Mouse (Mus musculus) forebrain, embryonic 15.5 days (tissue): ENCODE data around the gene Chd6. TPM values are rescaled to one million over a fixed set of nuclear protein-coding genes. Genes with fewer than 3 reads are reported as not detected.

Experiments used
- ATAC-seq: fragments of 200-750 bp; cut with Nextera tagmentation; replicated peaks from 2 replicates; pipeline ENCODE4 v1.8.0; 2017; ENCODE audit warnings: mild to moderate bottlenecking, moderate TSS enrichment, moderate library complexity
- H3K27ac ChIP-seq: fragments of 300-500 bp; sonication (generic); replicated peaks from 2 replicates; pipeline ENCODE4 v1.5.1; 2015; ENCODE audit warnings: mild to moderate bottlenecking, inconsistent platforms
- H3K27me3 ChIP-seq: fragments of 300-500 bp; sonication (generic); 2 replicates; pipeline ENCODE4 v1.6.1; 2015; ENCODE audit warnings: inconsistent platforms
- H3K36me3 ChIP-seq: fragments of 300-500 bp; sonication (generic); 2 replicates; pipeline ENCODE4 v1.6.1; 2015; ENCODE audit warnings: mild to moderate bottlenecking, inconsistent platforms
- H3K4me1 ChIP-seq: fragments of 300-500 bp; sonication (generic); 2 replicates; pipeline ENCODE4 v1.6.1; 2015; ENCODE audit warnings: inconsistent platforms
- H3K4me2 ChIP-seq: fragments of 300-500 bp; sonication (generic); replicated peaks from 2 replicates; pipeline ENCODE4 v1.6.1; 2015; ENCODE audit warnings: mild to moderate bottlenecking, inconsistent platforms
- H3K4me3 ChIP-seq: fragments of 300-500 bp; sonication (generic); 2 replicates; pipeline ENCODE4 v1.5.1; 2015; ENCODE audit warnings: mild to moderate bottlenecking, inconsistent platforms
- H3K9ac ChIP-seq: fragments of 300-500 bp; sonication (generic); replicated peaks from 2 replicates; pipeline ENCODE4 v1.6.1; 2015; ENCODE audit warnings: mild to moderate bottlenecking, inconsistent platforms
- H3K9me3 ChIP-seq: fragments of 300-500 bp; sonication (generic); 2 replicates; pipeline ENCODE4 v1.6.1; 2016; ENCODE audit warnings: inconsistent platforms
- WGBS: fragments of 180-500 bp; shearing (Covaris S2); methylation state at CpG from one replicate; pipeline ENCODE4 v1.1.7; 2015; ENCODE audit warnings: mixed read lengths; 5-methylcytosine and 5-hydroxymethylcytosine counted together
- polyA plus RNA-seq: library from polyadenylated mRNA; unstranded; fragments of >200 nt; fragmentation: Nextera tagmentation; extraction: Ambion mirVana; gene quantifications from 2 replicates; pipeline ENCODE4 v1.2.1, GENCODE M21; 2015

The Chd6 gene
- polyA plus RNA-seq, 1 experiment from 2014 or later = 39.5 TPM

DNA sequence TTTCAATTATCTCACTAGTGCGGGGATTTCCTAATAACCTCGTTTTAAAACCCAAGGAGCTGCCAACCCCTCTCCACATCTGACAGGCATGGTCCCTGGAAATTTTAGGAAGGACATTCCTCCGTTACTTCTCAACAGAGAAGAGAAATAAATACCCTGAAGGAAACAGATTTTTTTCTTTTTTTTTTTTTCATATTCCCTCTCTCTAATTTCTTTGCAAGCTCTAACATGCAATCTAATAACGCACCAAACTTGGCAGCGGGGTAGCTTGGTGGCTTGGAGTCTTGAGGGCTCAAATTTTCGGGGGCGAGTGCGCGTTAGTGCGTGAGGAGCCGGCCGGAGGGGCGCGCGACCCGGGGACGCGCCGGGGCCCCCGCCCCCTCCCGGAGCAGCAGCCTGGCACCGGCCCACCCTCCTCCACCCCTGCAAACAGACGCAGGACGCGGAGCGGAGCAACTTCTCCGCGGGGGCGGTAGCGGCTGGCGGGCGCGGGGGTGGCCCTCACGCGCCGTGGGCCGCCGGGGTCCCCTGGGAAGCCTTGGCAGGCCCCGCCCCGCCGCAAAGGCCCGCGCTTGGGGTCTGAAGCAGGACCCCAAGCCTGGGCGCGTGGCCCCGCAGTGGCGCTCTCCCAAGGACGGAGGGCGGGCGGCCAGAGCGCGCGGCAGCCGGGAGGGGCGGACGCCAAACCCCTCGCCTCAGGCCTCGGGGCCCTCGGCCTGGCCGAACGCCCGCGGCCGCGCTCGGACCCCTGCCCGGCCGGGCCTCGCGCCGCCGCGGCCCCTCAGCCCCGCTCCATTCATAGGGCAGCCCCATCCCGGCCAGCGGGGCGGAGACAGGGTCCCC, 569 bp downstream of the Chd6 start:
- H3K9me3 ChIP-seq = no peaks in the 10 kb centered on the region
- peak overlapping the region; percentile 67 for H3K9ac ChIP-seq
- peak overlapping the region; percentile 57 for H3K4me3 ChIP-seq
- peak overlapping the region; percentile 54 for H3K4me2 ChIP-seq
- peak overlapping the region; percentile 95 for H3K27ac ChIP-seq
- H3K36me3 ChIP-seq = no peaks in the 10 kb centered on the region
- H3K4me1 ChIP-seq = peaks cover 35% of the 10 kb centered on the region
- ATAC-seq = peak; percentile 62
- under 1% methylated on average over 74 of the region's 77 CpGs for WGBS
- no peaks in the 10 kb centered on the region for H3K27me3 ChIP-seq

DNA sequence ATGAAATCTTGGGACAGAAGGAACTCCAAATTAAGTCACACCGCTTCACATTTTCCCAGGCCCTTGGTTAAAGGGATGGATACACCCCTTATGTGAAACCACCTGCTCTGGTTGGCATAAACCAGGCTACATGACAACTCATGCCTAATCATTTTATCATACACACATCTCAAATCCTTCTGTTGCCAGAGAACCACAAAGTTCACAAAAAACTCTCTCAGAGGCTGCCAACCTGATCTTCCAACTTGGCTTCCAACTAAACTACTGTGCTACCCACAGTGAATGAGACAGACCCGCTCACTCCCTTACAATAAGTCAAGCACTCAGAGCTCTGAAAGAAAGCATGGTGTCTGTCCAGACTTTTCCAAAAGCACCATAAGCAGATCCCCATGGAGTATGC, 1.6 kb downstream of the Chd6 start:
- no peaks in the 10 kb centered on the region for H3K36me3 ChIP-seq
- peak overlapping the region; percentile 57 for H3K4me3 ChIP-seq
- no peaks in the 10 kb centered on the region for H3K27me3 ChIP-seq
- ATAC-seq = no peak
- peak overlapping the region; percentile 35; the same call in 1 of the 2 replicates for H3K27ac ChIP-seq
- peak overlapping the region; percentile 54 for H3K4me2 ChIP-seq
- no peak overlapping the region for H3K9ac ChIP-seq
- no peaks in the 10 kb centered on the region for H3K9me3 ChIP-seq
- peaks cover 40% of the 10 kb centered on the region for H3K4me1 ChIP-seq
- 59% methylated on average over 2 of the region's 2 CpGs for WGBS

DNA sequence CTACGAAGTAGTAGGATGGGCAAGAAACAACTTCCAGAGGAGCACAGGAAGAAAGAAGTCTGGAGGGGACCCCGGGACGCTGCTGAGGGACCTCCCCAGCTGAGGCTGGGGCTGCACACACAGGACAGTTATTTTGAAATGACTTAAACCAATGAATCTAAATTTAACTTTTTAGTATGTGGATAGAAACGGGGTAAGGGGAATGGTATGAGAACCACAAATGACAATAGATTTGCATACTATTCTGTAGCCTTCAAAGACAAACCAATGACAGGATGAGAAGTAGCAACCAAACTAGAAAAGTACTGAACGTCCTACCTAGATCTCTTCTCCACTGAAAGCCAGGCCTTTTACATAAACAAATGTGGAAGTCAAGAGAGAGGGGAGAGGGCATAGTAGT, 5.1 kb downstream of the Chd6 start:
- H3K27me3 ChIP-seq = no peaks in the 10 kb centered on the region
- ATAC-seq = no peak
- no peak overlapping the region for H3K9ac ChIP-seq
- H3K36me3 ChIP-seq = no peaks in the 10 kb centered on the region
- WGBS = 74% methylated on average over 5 of the region's 5 CpGs
- no peaks in the 10 kb centered on the region for H3K9me3 ChIP-seq
- H3K4me2 ChIP-seq = no peak overlapping the region
- H3K4me3 ChIP-seq = no peak overlapping the region
- H3K27ac ChIP-seq = no peak overlapping the region
- H3K4me1 ChIP-seq = peaks cover 33% of the 10 kb centered on the region

GRCm38 (mm10) chr2:161102102-161102501, 6.8 kb downstream of the Chd6 start:
- no peaks in the 10 kb centered on the region for H3K36me3 ChIP-seq
- peaks cover 24% of the 10 kb centered on the region for H3K4me1 ChIP-seq
- H3K27me3 ChIP-seq = no peaks in the 10 kb centered on the region
- no peaks in the 10 kb centered on the region for H3K9me3 ChIP-seq
- no peak for ATAC-seq
- no peak overlapping the region for H3K9ac ChIP-seq
- H3K27ac ChIP-seq = no peak overlapping the region
- H3K4me3 ChIP-seq = no peak overlapping the region
- H3K4me2 ChIP-seq = no peak overlapping the region
- 63% methylated on average over 3 of the region's 3 CpGs for WGBS

DNA sequence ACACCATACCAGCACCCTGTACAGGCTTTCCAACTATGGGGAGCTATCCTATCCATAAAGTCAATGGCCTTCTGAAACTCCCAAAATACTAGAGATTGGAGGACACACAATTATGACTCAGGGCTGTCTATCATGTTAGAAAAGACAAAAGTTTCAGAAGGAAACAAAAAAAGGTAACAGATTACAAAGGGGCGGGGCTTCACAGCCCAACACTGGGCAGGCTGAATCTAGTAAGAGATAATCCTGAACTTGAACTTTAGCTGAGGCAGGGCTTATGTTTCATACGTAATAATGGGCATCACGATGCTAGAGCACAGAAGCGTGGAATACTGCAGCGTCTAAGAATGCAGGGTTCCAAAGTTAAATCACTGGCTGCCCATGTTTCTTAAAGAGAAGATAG, 11.1 kb downstream of the Chd6 start:
- Histone ChIP-seq H3K27me3 (no peaks in the 10 kb centered on the region), H3K4me2 (no peak overlapping the region), H3K27ac (no peak overlapping the region), H3K4me1 (0 out of 2 replicates have a peak, but pooled peaks cover 6% of the 10 kb centered on the region), H3K4me3 (no peak overlapping the region), H3K9me3 (no peaks in the 10 kb centered on the region), H3K9ac (no peak overlapping the region), H3K36me3 (no peaks in the 10 kb centered on the region)
- ATAC-seq = no peak
- 94% methylated on average over 5 of the region's 5 CpGs for WGBS

DNA sequence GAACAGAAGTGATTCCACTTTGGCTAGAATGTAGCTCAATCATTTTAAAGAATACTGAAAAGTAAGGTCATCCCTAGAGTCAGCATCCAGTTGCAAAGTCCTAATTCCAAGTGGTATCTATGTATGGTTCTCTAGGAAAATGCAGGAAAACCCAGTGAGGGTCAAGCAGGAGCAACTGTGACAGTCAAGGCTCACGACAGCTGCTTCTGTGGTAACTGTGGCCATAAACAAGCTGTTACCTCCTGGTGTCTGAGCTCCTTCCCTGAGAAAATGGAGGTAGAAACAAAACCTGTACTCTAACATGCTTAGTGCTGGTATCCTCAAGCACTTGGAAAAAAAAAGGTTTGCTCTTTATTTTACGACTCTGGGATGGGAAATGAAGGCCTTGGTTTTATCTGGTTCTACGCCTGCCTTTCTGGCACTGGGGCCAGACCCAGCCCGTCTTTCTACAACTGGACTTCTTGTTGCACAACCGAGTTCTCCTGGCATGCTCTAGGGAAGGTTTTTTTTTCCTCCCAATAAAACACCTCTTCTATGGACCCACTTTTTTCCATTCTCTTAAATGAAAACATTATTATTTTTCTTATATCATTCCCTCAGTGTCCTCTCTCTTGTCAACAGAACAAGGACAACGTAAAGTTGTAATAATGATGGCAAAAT, 18.0 kb downstream of the Chd6 start:
- no peak overlapping the region for H3K4me2 ChIP-seq
- no peak overlapping the region for H3K9ac ChIP-seq
- H3K9me3 ChIP-seq = no peaks in the 10 kb centered on the region
- 93% methylated on average over 6 of the region's 6 CpGs for WGBS
- H3K4me1 ChIP-seq = peaks cover 14% of the 10 kb centered on the region
- H3K27me3 ChIP-seq = no peaks in the 10 kb centered on the region
- no peak for ATAC-seq
- H3K27ac ChIP-seq = no peak overlapping the region
- H3K4me3 ChIP-seq = no peak overlapping the region
- 0 out of 2 replicates have a peak, but pooled peaks cover 2% of the 10 kb centered on the region for H3K36me3 ChIP-seq

DNA sequence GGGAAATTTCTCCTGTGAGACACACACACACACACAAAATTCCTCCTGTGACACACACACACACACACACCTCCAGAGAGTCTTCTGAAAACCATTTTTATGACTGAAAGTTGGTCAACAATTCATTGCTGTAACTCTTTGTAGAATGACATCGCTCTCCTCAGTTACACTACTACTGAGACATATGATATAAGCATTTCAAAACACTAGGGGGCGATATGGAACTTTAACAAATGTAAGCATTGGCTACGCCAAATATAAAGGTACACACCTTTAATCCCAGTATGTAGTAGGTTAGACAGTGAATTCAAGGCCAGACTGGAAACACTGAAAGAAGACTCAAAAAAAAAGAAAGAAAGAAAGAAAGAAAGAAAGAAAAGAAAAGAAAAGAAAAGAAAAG, 18.7 kb downstream of the Chd6 start:
- no peak for ATAC-seq
- no peak overlapping the region for H3K9ac ChIP-seq
- no peaks in the 10 kb centered on the region for H3K27me3 ChIP-seq
- H3K4me3 ChIP-seq = no peak overlapping the region
- no peak overlapping the region for H3K4me2 ChIP-seq
- peaks cover 19% of the 10 kb centered on the region for H3K4me1 ChIP-seq
- H3K9me3 ChIP-seq = no peaks in the 10 kb centered on the region
- WGBS = 71% methylated on average over 3 of the region's 3 CpGs
- H3K27ac ChIP-seq = no peak overlapping the region
- 0 out of 2 replicates have a peak, but pooled peaks cover 2% of the 10 kb centered on the region for H3K36me3 ChIP-seq

- no peak overlapping the region for H3K27ac ChIP-seq
- no peak for ATAC-seq
- no peaks in the 10 kb centered on the region for H3K4me1 ChIP-seq
- H3K9ac ChIP-seq = no peak overlapping the region
- WGBS = 94% methylated on average over 2 of the region's 2 CpGs
- H3K4me3 ChIP-seq = no peak overlapping the region
- H3K9me3 ChIP-seq = no peaks in the 10 kb centered on the region
- no peak overlapping the region for H3K4me2 ChIP-seq
- H3K27me3 ChIP-seq = no peaks in the 10 kb centered on the region
- H3K36me3 ChIP-seq = no peaks in the 10 kb centered on the region
These were observed 30.3 kb downstream of the Chd6 start for GRCm38 (mm10) chr2:161078590-161078989.

DNA sequence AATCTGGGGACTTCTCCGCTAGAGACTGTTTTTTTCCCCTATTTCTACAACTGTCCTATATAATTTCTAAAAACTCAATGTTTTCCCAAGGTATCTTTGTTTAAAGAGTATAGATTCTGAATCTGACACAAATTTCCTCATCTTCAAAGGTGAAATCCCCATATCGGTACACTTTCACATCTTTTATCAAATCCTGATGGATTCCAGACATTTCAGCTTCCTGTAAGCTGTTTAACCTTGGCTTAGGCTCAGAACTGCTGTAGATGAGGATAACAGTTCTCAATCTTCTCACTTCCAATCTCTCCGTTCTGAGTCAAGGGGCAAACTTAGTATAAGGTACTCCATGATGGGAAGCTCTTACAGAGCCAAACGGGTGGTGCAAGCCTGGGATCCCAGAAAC, 32.6 kb downstream of the Chd6 start:
- no peak overlapping the region for H3K4me3 ChIP-seq
- WGBS = 93% methylated on average over 4 of the region's 4 CpGs
- no peak for ATAC-seq
- H3K9ac ChIP-seq = no peak overlapping the region
- no peaks in the 10 kb centered on the region for H3K9me3 ChIP-seq
- H3K4me2 ChIP-seq = no peak overlapping the region
- no peaks in the 10 kb centered on the region for H3K27me3 ChIP-seq
- no peaks in the 10 kb centered on the region for H3K36me3 ChIP-seq
- H3K4me1 ChIP-seq = no peaks in the 10 kb centered on the region
- no peak overlapping the region for H3K27ac ChIP-seq

DNA sequence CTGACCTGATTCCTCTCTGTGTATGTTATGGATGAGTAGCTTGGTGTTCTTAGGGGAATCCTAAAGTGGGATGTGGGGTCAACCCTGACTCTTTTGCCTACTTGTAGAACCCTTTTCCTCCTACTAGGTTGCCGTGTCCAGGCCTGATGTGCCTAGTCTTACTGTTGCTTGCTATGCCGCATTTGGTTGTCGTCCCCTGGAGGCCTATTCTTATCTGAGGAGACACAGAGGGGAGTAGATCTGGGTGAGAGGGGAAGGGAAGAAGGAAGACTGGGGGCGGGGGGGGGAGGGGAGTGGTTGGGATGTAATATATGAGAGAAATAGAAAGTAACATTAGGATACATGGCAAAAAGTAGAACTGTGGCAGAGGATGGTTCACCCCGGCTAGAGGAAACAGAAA, 33.3 kb downstream of the Chd6 start:
- Histone ChIP-seq H3K36me3 (no peaks in the 10 kb centered on the region), H3K4me3 (no peak overlapping the region), H3K4me1 (no peaks in the 10 kb centered on the region), H3K27ac (no peak overlapping the region), H3K27me3 (no peaks in the 10 kb centered on the region), H3K4me2 (no peak overlapping the region), H3K9ac (no peak overlapping the region), H3K9me3 (no peaks in the 10 kb centered on the region)
- no peak for ATAC-seq
- 91% methylated on average over 5 of the region's 5 CpGs for WGBS

GRCm38 (mm10) chr2:161066097-161066759, 42.6 kb downstream of the Chd6 start:
- Histone ChIP-seq H3K27me3 (no peaks in the 10 kb centered on the region), H3K4me2 (no peak overlapping the region), H3K9ac (no peak overlapping the region), H3K4me1 (peaks cover 5% of the 10 kb centered on the region; the same call in 1 of the 2 replicates), H3K4me3 (no peak overlapping the region), H3K36me3 (peaks cover 3% of the 10 kb centered on the region; the same call in 1 of the 2 replicates), H3K27ac (no peak overlapping the region), H3K9me3 (no peaks in the 10 kb centered on the region)
- WGBS = 34% methylated on average over 10 of the region's 10 CpGs
- no peak for ATAC-seq

- H3K4me3 ChIP-seq = no peak overlapping the region
- 93% methylated on average over 2 of the region's 2 CpGs for WGBS
- H3K9me3 ChIP-seq = no peaks in the 10 kb centered on the region
- H3K36me3 ChIP-seq = peaks cover 3% of the 10 kb centered on the region; the same call in 1 of the 2 replicates
- H3K27ac ChIP-seq = no peak overlapping the region
- H3K4me1 ChIP-seq = peaks cover 5% of the 10 kb centered on the region; the same call in 1 of the 2 replicates
- no peak for ATAC-seq
- no peak overlapping the region for H3K9ac ChIP-seq
- no peak overlapping the region for H3K4me2 ChIP-seq
- H3K27me3 ChIP-seq = no peaks in the 10 kb centered on the region
These were observed 43.3 kb downstream of the Chd6 start for GRCm38 (mm10) chr2:161065594-161065993.
